Mouse (Mus musculus) liver, adult 2 months (tissue): ENCODE measurements at regions not wholly inside any gene's neighbourhood (a gene's known extent, or its start where the extent isn't known, plus 50 kb on each side); places are given as distances from the start of the nearest gene placed in this dataset.

Source experiments
- CTCF ChIP-seq: fragments of 200-500 bp; IDR thresholded peaks from 2 replicates; pipeline ENCODE4 v1.5.1; 2011; ENCODE audit warnings: low read depth, low read length, control low read depth
- POLR2A ChIP-seq: fragments of 200-500 bp; IDR thresholded peaks from 2 replicates; pipeline ENCODE4 v1.6.1; 2011; ENCODE audit warnings: low read length, control low read depth; ENCODE audit not compliant: insufficient read depth; ENCODE audit errors: extremely low read depth

DNA sequence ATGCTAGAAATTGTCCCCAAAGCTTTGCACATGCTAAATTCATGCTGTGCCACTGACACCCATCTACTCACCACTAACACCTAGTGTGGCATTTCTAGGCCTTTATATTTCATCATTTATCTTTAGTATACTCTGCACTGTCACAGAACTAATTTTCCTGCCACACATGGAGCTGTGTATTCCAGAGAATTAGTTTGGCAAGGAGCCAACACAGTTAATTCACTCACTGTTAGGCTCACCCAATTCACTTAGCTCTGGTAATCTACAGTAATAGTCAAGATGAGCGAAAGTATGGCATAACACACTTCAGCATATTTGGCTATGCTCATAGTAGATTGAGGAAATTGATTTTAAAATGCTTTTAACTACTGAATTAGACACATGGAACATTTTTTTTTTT lies 532.0 kb downstream of the Ptprc start:
- TF ChIP-seq CTCF (no peak), POLR2A (no peak)
